Comparison of ENCODE assay signal across 3 mouse cellular contexts in the genomic region with DNA sequence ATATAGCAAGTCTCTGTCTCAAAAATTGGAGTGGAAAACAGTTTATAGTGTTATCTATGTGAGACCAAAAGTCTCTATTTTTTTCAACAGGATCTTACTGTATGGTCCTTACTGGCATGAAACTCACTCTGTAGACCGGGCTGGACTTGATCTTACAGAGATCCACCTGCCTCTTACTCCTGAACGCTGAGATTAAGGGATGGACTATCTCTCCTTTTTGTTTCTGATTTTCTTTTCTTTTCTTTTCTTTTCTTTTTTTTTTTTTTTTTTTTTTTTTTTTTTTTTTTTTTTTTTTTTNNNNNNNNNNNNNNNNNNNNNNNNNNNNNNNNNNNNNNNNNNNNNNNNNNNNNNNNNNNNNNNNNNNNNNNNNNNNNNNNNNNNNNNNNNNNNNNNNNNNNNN.
TF ChIP-seq lines count a peak whose summit lies in the region.

No protein-coding gene starts in this region.

TF ChIP-seq in CH12.LX, 34 proteins besides CTCF, POLR2A, EP300 and RAD21:
- TF ChIP-seq ZNF384 (IDR thresholded peaks at IDR 0.05; ENCODE audit: low read depth, low read length) (peak; percentile 71), BHLHE40 (IDR thresholded peaks at IDR 0.05; ENCODE audit: low read depth, low read length) (no peak)

TF ChIP-seq in ES-E14, 5 proteins besides CTCF, POLR2A, EP300 and RAD21:
- TF ChIP-seq ZNF384 (IDR thresholded peaks at IDR 0.05; ENCODE audit: low read depth, low read length) (peak; percentile 75), MAFK (IDR thresholded peaks at IDR 0.05; ENCODE audit: insufficient read depth, low read depth, low read length) (no peak), ZC3H11A (IDR thresholded peaks at IDR 0.05; ENCODE audit: borderline replicate concordance, low read depth, low read length) (no peak)
TF ChIP-seq in ES-E14: peak in this region for 1.

TF ChIP-seq in MEL, 35 proteins besides CTCF, POLR2A, EP300 and RAD21:
- TF ChIP-seq JUND (IDR thresholded peaks at IDR 0.05; ENCODE audit: low read depth, low read length) (no peak), ZNF384 (IDR thresholded peaks at IDR 0.05; ENCODE audit: low read depth, low read length) (peak; percentile 48), TBP (IDR thresholded peaks at IDR 0.05; ENCODE audit: low read depth, low read length) (no peak), ZC3H11A (IDR thresholded peaks at IDR 0.05; ENCODE audit: low read depth, low read length) (no peak)
